Mouse (Mus musculus) hindlimb bud, embryonic 11.5 days (tissue): ENCODE measurements at regions not wholly inside any gene's neighbourhood (a gene's known extent, or its start where the extent isn't known, plus 50 kb on each side); places are given as distances from the start of the nearest gene placed in this dataset.

Experiments used
- DNase-seq: peaks from one replicate; pipeline ENCODE4 v3.0.0-alpha.2; 2012; ENCODE audit warnings: low read depth, low spot score; ENCODE audit errors: extremely low spot score

GRCm38 (mm10) chr8:92133484-92134406 is 223.7 kb upstream of the Irx5 start:
- no peak for DNase-seq

GRCm38 (mm10) chr8:92132949-92133348 is 224.5 kb upstream of the Irx5 start:
- DNase-seq = no peak

GRCm38 (mm10) chr8:92132526-92132925 is 224.9 kb upstream of the Irx5 start:
- no peak for DNase-seq

- no peak for DNase-seq
These were observed 227.3 kb upstream of the Irx5 start for GRCm38 (mm10) chr8:92130025-92130557.

GRCm38 (mm10) chr8:92129241-92130015 is 228.0 kb upstream of the Irx5 start:
- DNase-seq = no peak

- no peak for DNase-seq
These were observed 231.8 kb upstream of the Irx5 start for GRCm38 (mm10) chr8:92125631-92126030.

GRCm38 (mm10) chr8:92121296-92121695 is 236.1 kb upstream of the Irx5 start:
- no peak for DNase-seq

- no peak for DNase-seq
These were observed 241.8 kb upstream of the Irx5 start for GRCm38 (mm10) chr8:92115479-92116267.

- DNase-seq = peak; percentile 73
These were observed 242.8 kb upstream of the Irx5 start for GRCm38 (mm10) chr8:92114311-92115275.

GRCm38 (mm10) chr8:92113901-92114300 is 243.5 kb upstream of the Irx5 start:
- peak; percentile 74 for DNase-seq

GRCm38 (mm10) chr8:92113386-92113785 is 244.0 kb upstream of the Irx5 start:
- DNase-seq = no peak

GRCm38 (mm10) chr8:92104561-92104960 is 252.9 kb upstream of the Irx5 start:
- no peak for DNase-seq

- DNase-seq = no peak
These were observed 254.9 kb upstream of the Irx5 start for GRCm38 (mm10) chr8:92102521-92102920.

GRCm38 (mm10) chr8:92095276-92095675 is 262.1 kb upstream of the Irx5 start:
- DNase-seq = no peak

- DNase-seq = no peak
These were observed 273.3 kb upstream of the Irx5 start for GRCm38 (mm10) chr8:92084124-92084523.

GRCm38 (mm10) chr8:92081900-92082299 is 275.5 kb upstream of the Irx5 start:
- no peak for DNase-seq

GRCm38 (mm10) chr8:92080852-92081251 is 276.6 kb upstream of the Irx5 start:
- DNase-seq = no peak

GRCm38 (mm10) chr8:92077611-92078010 is 275.7 kb upstream of the Irx3 start:
- DNase-seq = no peak

GRCm38 (mm10) chr8:92072254-92072615 is 270.4 kb upstream of the Irx3 start:
- no peak for DNase-seq
